Mouse (Mus musculus) myocyte (in vitro differentiated cells): ENCODE results near the gene Clec2g.

ENCODE experiments used
- MAX ChIP-seq: IDR thresholded peaks from one replicate; pipeline ENCODE4 v1.6.1; 2011; ENCODE audit warnings: low read depth, mild to moderate bottlenecking, control low read depth
- MYOG ChIP-seq, 3 experiments: IDR thresholded peaks; one replicate each; pipeline ENCODE4 v1.6.1; 2011; ENCODE audit warnings: control low read depth in 2 of 3, low read depth in 2 of 3, mild to moderate bottlenecking in 2 of 3; ENCODE audit not compliant: insufficient read length in 2 of 3, control insufficient read depth in 1 of 3, insufficient read depth in 1 of 3
- POLR2A ChIP-seq: IDR thresholded peaks from one replicate; pipeline ENCODE4 v1.6.1; 2011; ENCODE audit warnings: low read depth, mild to moderate bottlenecking, control low read depth, moderate library complexity; ENCODE audit not compliant: insufficient read length
- TCF12 ChIP-seq: IDR thresholded peaks from one replicate; pipeline ENCODE4 v1.6.1; 2011; ENCODE audit warnings: mild to moderate bottlenecking, control low read depth; ENCODE audit not compliant: poor library complexity, insufficient read depth, severe bottlenecking

- no peak for TF ChIP-seq MAX
- TF ChIP-seq TCF12: no peak
- TF ChIP-seq MYOG (IDR thresholded peaks at IDR 0.05; ENCODE audit: control insufficient read depth in 1 of 3, insufficient read depth in 1 of 3, insufficient read length in 2 of 3, low read depth in 2 of 3): no peak
- TF ChIP-seq POLR2A: no peak
Observed at GRCm38 (mm10) chr6:129008552-129008951, 74.4 kb downstream of the Clec2g start.
